Mouse (Mus musculus) E14TG2a.4 (cell line): ENCODE data around the gene Pum1.
"Not testable (repeated sequence)": the region's sequence is repeated elsewhere in the genome, so short reads cannot be mapped to it uniquely, and the experiment has no call there.

Experiments
- H3K27me3 ChIP-seq: 2 replicates; pipeline ENCODE4 v1.6.1; 2014; ENCODE audit warnings: low read length, control low read depth; ENCODE audit not compliant: insufficient read depth
- H3K36me3 ChIP-seq: 2 replicates; pipeline ENCODE4 v1.6.1; 2014; ENCODE audit warnings: low read length, control low read depth; ENCODE audit not compliant: insufficient read depth
- H3K4me1 ChIP-seq: replicated peaks from 2 replicates; pipeline ENCODE4 v1.6.1; 2014; ENCODE audit warnings: low read depth, low read length, control low read depth
- H3K4me3 ChIP-seq: replicated peaks from 2 replicates; pipeline ENCODE4 v1.5.1; 2014; ENCODE audit warnings: mild to moderate bottlenecking, low read length
- H3K9me3 ChIP-seq: 2 replicates; pipeline ENCODE4 v1.6.1; 2014; ENCODE audit warnings: low read length, control low read depth
- CTCF ChIP-seq: conservative IDR thresholded peaks from 2 replicates; pipeline ENCODE4 v1.5.1; 2014; ENCODE audit warnings: low read length
- NANOG ChIP-seq: IDR thresholded peaks from 2 replicates; pipeline ENCODE4 v1.6.1; 2014; ENCODE audit warnings: borderline replicate concordance, low read length, mixed read lengths
- POU5F1 ChIP-seq: IDR thresholded peaks from 2 replicates; pipeline ENCODE4 v1.6.1; 2014; ENCODE audit warnings: low read length, borderline replicate concordance

Pum1 gene

DNA sequence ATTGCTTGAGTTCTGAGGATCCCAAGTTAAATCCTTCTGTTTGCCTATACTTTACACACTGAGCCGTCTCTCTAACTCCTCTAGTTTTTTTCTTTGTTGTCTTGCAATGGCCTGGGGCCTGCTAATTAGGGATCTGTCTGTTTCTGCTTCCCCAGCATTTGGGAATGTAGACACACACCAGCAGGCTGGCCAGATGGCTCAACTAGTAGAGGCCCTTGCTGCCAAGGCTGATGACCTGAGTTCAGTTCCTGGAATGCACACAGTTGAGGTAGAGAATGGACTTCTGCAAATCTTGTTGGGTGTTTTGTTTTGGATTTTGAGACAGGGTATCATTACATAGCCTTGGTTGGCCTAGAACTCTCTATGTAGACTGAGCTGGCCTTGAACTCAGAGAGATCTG is 17.7 kb upstream of the Pum1 start:
- TF ChIP-seq CTCF (no peak), POU5F1 (no peak), NANOG (no peak)
- no peak overlapping the region for H3K4me3 ChIP-seq
- H3K36me3 ChIP-seq = no peaks in the 10 kb centered on the region
- H3K9me3 ChIP-seq = peaks cover 3% of the 10 kb centered on the region; the same call in 1 of the 2 replicates
- H3K27me3 ChIP-seq = no peaks in the 10 kb centered on the region
- H3K4me1 ChIP-seq = peaks cover 56% of the 10 kb centered on the region

DNA sequence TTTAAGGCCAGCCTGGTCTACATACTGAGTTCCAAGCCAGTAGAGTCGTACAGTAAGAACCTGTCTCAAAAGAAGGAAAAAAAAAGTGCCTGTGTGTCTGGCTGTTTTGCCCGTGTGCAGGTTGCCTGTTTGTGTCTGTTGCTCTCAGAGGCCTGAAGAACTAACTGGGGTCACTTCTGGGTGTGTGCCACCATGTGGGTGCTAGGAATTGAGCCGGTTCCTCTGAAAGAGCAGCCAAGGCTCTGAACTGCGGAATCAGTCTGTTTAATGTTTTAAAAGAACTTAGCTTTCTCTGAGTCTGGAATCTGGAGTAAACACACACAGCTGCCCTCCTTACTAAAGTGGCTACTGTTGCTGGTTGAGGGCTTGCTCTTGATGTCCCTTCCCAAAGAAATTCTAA is 11.8 kb upstream of the Pum1 start:
- TF ChIP-seq NANOG = no peak
- TF ChIP-seq POU5F1 = no peak
- TF ChIP-seq CTCF = no peak
- Histone ChIP-seq H3K4me3 (0 out of 2 replicates have a peak overlapping the region, but pooled peaks have one; percentile 10), H3K9me3 (no peaks in the 10 kb centered on the region), H3K27me3 (no peaks in the 10 kb centered on the region), H3K36me3 (no peaks in the 10 kb centered on the region), H3K4me1 (peaks cover 80% of the 10 kb centered on the region)

DNA sequence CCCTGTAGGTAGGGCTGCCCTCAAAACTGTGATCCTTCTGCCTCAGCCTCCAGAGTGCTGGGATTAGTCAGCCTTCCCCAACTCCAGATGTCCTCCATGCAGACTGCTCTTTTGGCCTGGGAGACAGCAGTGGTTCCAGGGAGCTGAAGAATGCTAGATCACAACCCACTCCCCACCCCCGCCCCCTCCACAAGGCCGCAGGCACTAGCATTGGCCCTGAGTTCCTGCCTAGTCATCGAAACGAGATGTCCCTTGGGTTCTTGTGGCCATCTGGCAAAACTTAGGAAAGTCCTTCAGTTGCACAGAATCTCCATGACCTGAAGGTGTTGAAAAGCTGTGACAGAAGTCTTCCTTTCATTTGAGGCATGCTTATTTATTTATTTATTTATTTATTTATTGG is 10.6 kb upstream of the Pum1 start:
- TF ChIP-seq CTCF (no peak), NANOG (no peak), POU5F1 (no peak)
- peaks cover 80% of the 10 kb centered on the region for H3K4me1 ChIP-seq
- no peaks in the 10 kb centered on the region for H3K36me3 ChIP-seq
- H3K27me3 ChIP-seq = no peaks in the 10 kb centered on the region
- peak overlapping the region; percentile 39 for H3K4me3 ChIP-seq
- no peaks in the 10 kb centered on the region for H3K9me3 ChIP-seq

DNA sequence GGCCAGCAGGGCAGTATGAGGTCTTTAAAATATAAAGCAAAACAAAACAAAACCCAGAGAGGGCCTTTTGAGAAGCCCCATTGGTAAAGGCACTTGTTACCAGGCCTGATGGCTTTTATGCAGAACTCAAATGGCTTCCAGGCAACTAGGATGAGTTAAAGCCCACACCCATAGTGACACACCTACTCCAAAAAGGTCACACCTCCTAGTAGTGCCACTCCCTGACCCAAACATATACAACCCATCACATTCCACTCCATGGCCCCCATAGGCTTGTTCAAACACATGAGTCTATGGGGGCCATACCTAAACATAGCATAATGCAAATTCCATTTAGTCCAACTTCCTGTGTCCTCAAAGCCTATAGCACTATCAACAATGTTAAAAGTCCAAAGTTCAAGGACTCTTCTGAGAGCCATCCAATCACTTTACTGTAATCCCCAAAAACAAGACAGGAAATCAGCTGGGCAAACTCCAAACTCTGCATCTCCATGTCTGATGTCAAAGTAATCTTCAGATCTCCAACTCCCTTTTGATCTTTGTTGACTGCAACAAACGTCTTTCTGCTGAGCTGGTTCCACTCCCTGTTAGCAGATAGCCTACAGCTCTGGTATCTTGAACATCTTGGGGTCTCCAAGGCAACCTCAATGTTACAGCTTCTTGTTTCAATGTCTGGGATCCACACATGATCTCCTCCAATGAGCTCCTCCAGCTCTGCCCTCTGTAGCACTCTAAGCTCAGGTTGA is 5.1 kb upstream of the Pum1 start:
- Histone ChIP-seq H3K9me3 (no peaks in the 10 kb centered on the region), H3K27me3 (no peaks in the 10 kb centered on the region), H3K4me1 (peaks cover 96% of the 10 kb centered on the region), H3K4me3 (0 out of 2 replicates have a peak overlapping the region, but pooled peaks have one; percentile 14), H3K36me3 (no peaks in the 10 kb centered on the region)
- TF ChIP-seq CTCF (no peak), POU5F1 (no peak), NANOG (0 out of 2 replicates have a peak, but pooled peaks have one; percentile 13)

DNA sequence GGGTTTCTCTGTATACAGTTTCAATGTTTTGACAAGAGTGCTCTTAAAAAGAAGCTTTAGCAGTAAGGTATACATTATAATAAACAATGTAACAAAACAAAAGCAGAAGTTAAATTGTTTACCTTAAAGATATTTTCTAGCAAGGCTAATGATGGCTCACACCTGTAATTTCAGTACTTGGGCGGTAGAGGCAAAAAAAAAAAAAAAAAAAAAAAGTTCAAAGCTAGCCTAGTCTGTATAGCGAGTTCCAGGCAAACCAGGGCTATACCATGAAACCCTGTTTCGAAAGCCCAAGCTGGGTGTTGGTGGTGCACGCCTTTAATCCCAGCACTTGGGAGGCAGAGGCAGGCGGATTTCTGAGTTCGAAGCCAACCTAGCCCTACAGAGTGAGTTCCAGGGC is 3.7 kb upstream of the Pum1 start:
- Histone ChIP-seq H3K36me3 (peaks cover 6% of the 10 kb centered on the region), H3K9me3 (no peaks in the 10 kb centered on the region), H3K4me1 (peaks cover 84% of the 10 kb centered on the region), H3K4me3 (no peak overlapping the region), H3K27me3 (no peaks in the 10 kb centered on the region)
- TF ChIP-seq CTCF (0 out of 2 replicates have a peak, but pooled peaks have one; percentile 4), NANOG (no peak)

DNA sequence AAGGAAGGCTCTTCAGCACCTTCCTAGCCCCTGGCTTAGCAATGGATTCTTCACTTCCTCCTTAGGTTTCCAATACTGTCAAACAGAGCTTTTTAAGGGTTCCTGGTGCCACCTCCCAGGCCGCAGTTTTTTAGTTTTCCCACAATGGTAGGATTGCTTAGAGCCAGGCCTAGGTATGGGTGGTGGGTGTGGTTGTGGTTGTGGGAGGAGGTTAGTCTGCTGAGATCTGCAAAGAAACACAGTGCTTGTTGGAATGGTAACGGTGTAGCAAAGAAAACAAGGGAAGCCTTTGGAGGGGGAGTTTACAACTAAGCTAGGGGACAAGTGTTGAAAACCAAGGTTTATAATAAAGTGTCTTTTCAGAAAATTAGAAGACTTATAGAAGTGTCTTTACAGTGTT is 3.0 kb upstream of the Pum1 start:
- H3K36me3 ChIP-seq = peaks cover 11% of the 10 kb centered on the region
- TF ChIP-seq POU5F1 (no peak), NANOG (no peak), CTCF (no peak)
- no peaks in the 10 kb centered on the region for H3K9me3 ChIP-seq
- no peak overlapping the region for H3K4me3 ChIP-seq
- H3K4me1 ChIP-seq = peaks cover 84% of the 10 kb centered on the region
- H3K27me3 ChIP-seq = no peaks in the 10 kb centered on the region

DNA sequence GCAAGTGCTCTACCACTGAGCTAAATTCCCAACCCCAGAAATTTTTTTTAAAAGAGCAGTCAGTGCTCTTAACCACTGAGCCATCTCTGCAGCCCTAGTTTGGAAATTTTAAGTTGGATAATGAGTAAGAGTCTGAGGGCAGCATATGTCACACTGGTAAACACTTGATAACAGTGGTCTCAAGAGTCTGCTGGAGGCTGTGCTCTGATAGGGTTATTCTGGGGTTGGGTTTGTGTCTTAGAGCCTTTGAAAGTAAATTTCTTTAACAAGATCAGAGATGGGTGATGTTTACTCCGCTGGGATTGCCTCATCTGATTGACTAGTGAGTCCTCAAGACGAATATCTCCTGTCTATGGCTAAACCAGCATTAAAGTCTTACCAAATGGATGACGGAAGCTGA is 2.0 kb upstream of the Pum1 start:
- Histone ChIP-seq H3K4me1 (peaks cover 86% of the 10 kb centered on the region), H3K27me3 (no peaks in the 10 kb centered on the region), H3K9me3 (no peaks in the 10 kb centered on the region), H3K36me3 (peaks cover 21% of the 10 kb centered on the region), H3K4me3 (no peak overlapping the region)
- TF ChIP-seq POU5F1 (no peak), NANOG (no peak), CTCF (no peak)

DNA sequence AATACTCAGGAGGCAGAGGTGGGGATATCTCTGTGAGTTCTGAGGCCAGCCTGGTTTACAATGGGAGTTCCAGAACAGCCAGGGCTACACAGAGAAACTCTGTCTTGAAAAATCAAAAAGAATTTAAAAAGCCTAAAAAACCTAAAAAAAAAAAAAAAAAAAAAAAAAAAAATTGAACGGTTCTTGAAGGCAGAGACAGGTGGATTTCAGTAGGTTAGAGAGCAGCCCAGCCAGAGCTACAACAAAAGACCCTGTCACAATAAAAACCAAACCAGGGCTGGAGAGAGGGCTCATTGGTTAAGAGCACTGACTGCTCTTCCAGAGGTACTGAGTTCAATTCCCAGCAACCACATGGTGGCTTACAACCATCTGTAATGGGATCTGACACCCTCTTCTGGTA is 816 bp upstream of the Pum1 start:
- H3K27me3 ChIP-seq, H3K9me3 ChIP-seq: not testable (repeated sequence)
- peak overlapping the region; percentile 78; the same call in 1 of the 2 replicates for H3K4me3 ChIP-seq
- H3K4me1 ChIP-seq = peaks cover 85% of the 10 kb centered on the region
- H3K36me3 ChIP-seq = peaks cover 30% of the 10 kb centered on the region
